ENCODE assay signal across 14 mouse cellular contexts in the genomic region with DNA sequence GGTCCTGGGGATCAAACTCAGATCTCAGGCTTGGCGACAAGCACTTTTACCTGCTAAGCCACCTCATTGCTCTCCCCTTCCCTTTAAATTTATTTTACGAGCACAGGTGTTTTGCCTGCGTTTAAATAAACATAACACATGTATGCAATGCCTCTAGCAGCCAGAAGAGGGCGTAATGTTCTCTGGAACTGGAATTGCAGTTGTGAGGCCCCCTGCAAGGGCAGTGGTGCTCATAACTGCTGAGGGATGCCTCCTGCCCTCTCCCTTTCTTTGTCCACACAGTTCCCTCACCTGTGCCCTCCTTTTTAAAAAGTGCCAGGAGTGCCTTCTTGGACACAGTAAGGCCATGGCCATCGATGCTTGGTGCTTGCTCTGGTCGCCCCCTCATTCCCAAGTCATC. TPM values are rescaled to one million over a fixed set of nuclear protein-coding genes. Genes with fewer than 3 reads are reported as not detected.
DNase-seq lines count a peak whose midpoint lies in the region; ATAC-seq and TF ChIP-seq lines count a peak whose summit lies in the region.
"Had no signal": no experiment of that assay in that cellular context is flagged by ENCODE, and none has a peak within 500 bp of the region (broad histone marks: within the 10 kb centered on the region; RNA-seq: fewer than 3 reads in every experiment).

No protein-coding gene starts in this region.

- H3K4me3 ChIP-seq in heart, adult 2 months: no peak overlapping the region
- H3K4me3 ChIP-seq in lung, embryonic 14.5 days (ENCODE audit: low read depth, low read length): no peak overlapping the region
- H3K4me3 ChIP-seq: embryonic facial prominence, embryonic 12.5 days; forebrain, embryonic 15.5 days; intestine, embryonic 15.5 days had no signal

- TF ChIP-seq EP300 in heart, adult 2 months (IDR thresholded peaks at IDR 0.05; ENCODE audit: insufficient read depth, low read depth, low read length): no peak

- H3K36me3 ChIP-seq in heart, adult 2 months (ENCODE audit: control insufficient read depth, insufficient read depth, low read length): no peaks in the 10 kb centered on the region
- no peaks in the 10 kb centered on the region for H3K36me3 ChIP-seq in lung, embryonic 14.5 days (ENCODE audit: insufficient read depth)
- H3K36me3 ChIP-seq: embryonic facial prominence, embryonic 12.5 days; forebrain, embryonic 15.5 days; intestine, embryonic 15.5 days had no signal

- no peak for ATAC-seq in lung, embryonic 14.5 days (ENCODE audit: insufficient read depth)
- ATAC-seq: forebrain, embryonic 15.5 days; intestine, embryonic 15.5 days had no signal

- WGBS in heart, adult 2 months: 73% methylated on average over 6 of the region's 6 CpGs
- 64% methylated on average over 6 of the region's 6 CpGs for WGBS in lung, embryonic 14.5 days

- H3K4me1 ChIP-seq in heart, adult 2 months (ENCODE audit: control insufficient read depth, insufficient read depth, low read length): peaks cover 5% of the 10 kb centered on the region
- peaks cover 17% of the 10 kb centered on the region for H3K4me1 ChIP-seq in lung, embryonic 14.5 days (ENCODE audit: insufficient read depth)

- no peaks in the 10 kb centered on the region for H3K9me3 ChIP-seq in lung, embryonic 14.5 days (ENCODE audit: low read depth, low read length)
- H3K9me3 ChIP-seq: embryonic facial prominence, embryonic 12.5 days; forebrain, embryonic 15.5 days; intestine, embryonic 15.5 days had no signal

- no peaks in the 10 kb centered on the region for H3K79me2 ChIP-seq in heart, adult 2 months (replicated peaks; ENCODE audit: control insufficient read depth, insufficient read depth, low read length)

- no peaks in the 10 kb centered on the region for H3K27me3 ChIP-seq in heart, adult 2 months (ENCODE audit: control insufficient read depth, insufficient read depth, low read length)
- no peaks in the 10 kb centered on the region for H3K27me3 ChIP-seq in lung, embryonic 14.5 days (ENCODE audit: insufficient read depth, low read length)
- H3K27me3 ChIP-seq: forebrain, embryonic 15.5 days; intestine, embryonic 15.5 days had no signal

- H3K27ac ChIP-seq in heart, adult 2 months: no peak overlapping the region
- H3K27ac ChIP-seq in lung, embryonic 14.5 days (ENCODE audit: low read depth): no peak overlapping the region
- H3K27ac ChIP-seq: forebrain, embryonic 15.5 days had no signal

- TF ChIP-seq POLR2A in heart, adult 2 months (IDR thresholded peaks at IDR 0.05; ENCODE audit: insufficient read depth, low read depth, low read length): no peak

- peak; percentile 80 for TF ChIP-seq CTCF in heart, adult 2 months (IDR thresholded peaks at IDR 0.05)
- TF ChIP-seq CTCF in lung, embryonic 14.5 days (IDR thresholded peaks at IDR 0.05; ENCODE audit: low read depth): peak; percentile 61

- intact Hi-C loops in heart, adult 2 months (cut with DNase I): no loop called here
- intact Hi-C loops in heart, postnatal 10 days (cut with DNase I): no loop called here

- H3K9ac ChIP-seq in heart, adult 2 months (ENCODE audit: low read depth, low read length): no peak overlapping the region
- no peak overlapping the region for H3K9ac ChIP-seq in lung, embryonic 14.5 days
- H3K9ac ChIP-seq: embryonic facial prominence, embryonic 12.5 days; forebrain, embryonic 15.5 days; intestine, embryonic 15.5 days had no signal

- H3K4me2 ChIP-seq in lung, embryonic 14.5 days: no peak overlapping the region
- H3K4me2 ChIP-seq: embryonic facial prominence, embryonic 12.5 days; forebrain, embryonic 15.5 days; heart, embryonic 11.5 days; intestine, embryonic 15.5 days had no signal

- no peak for DNase-seq in heart, adult 2 months
- DNase-seq in heart, postnatal 10 days: no peak
- peak; percentile 23 for DNase-seq in lung, embryonic 14.5 days
- DNase-seq in lung, postnatal 25 days (ENCODE audit: low spot score): no peak
- DNase-seq in ES-CJ7 (ENCODE audit: low read depth, low spot score): peak; percentile 40
- peak; percentile 27 for DNase-seq in lung, postnatal 10 days
- no peak for DNase-seq in gastrocnemius, adult 18-20 months (ENCODE audit: low spot score)
- no peak for DNase-seq in embryo, embryonic 9.5 days (ENCODE audit: extremely low spot score)
- DNase-seq: adrenal gland, adult 2 months; cerebellum, adult 11-12 months had no signal

RNA-seq across cellular contexts. Expression of gene Klhl35, which starts 21.8 kb away (rescaled TPM):
- total RNA-seq in heart, adult 2 months (2021): under 1 TPM in 1 of 2 experiments, not detected in 1; 0.13 TPM
- 0.12 and 0.43 TPM in 2 replicates for polyA plus RNA-seq in heart, adult 2 months (2012; rRNA removed)
- total RNA-seq in heart, postnatal 10 days (2021): under 1 TPM; 0.35 to 0.62 TPM
- 0.95 and 1.2 TPM in 2 replicates for polyA plus RNA-seq in lung, embryonic 14.5 days (2014; fragmentation: Nextera tagmentation; extraction: Ambion mirVana)
- not detected for total RNA-seq in gastrocnemius, adult 18-20 months (2021)

RNA-seq across cellular contexts. Expression of gene Rps3, which starts 39.5 kb away (rescaled TPM):
- 100 to 1,000 TPM; 316 to 361 TPM for total RNA-seq in heart, adult 2 months (2021)
- polyA plus RNA-seq in heart, adult 2 months (2012; rRNA removed): 196 and 320 TPM in 2 replicates
- 100 to 1,000 TPM; 380 to 408 TPM for total RNA-seq in heart, postnatal 10 days (2021)
- polyA plus RNA-seq in lung, embryonic 14.5 days (2014; fragmentation: Nextera tagmentation; extraction: Ambion mirVana): 922 and 969 TPM in 2 replicates
- 100 to 1,000 TPM; 232 to 276 TPM for total RNA-seq in gastrocnemius, adult 18-20 months (2021)

Comparison
In these comparisons a context has a peak if more than half of its experiments do, and no peak if none do; other contexts are left out.
1. DNase-seq: peak in lung, embryonic 14.5 days (single experiment), ES-CJ7 (single experiment) and lung, postnatal 10 days (single experiment); none in heart, adult 2 months (0 of 2), heart, postnatal 10 days (0 of 2), lung, postnatal 25 days (single experiment), gastrocnemius, adult 18-20 months (single experiment) and embryo, embryonic 9.5 days (single experiment).